Comparison of ENCODE assay signal across 12 mouse cellular contexts in genomic region chr17:30360654-30361053, GRCm38 (mm10).
DNase-seq lines count a peak whose midpoint lies in the region; ATAC-seq lines count a peak whose summit lies in the region.
"Had no signal": no experiment of that assay in that cellular context is flagged by ENCODE, and none has a peak within 500 bp of the region (broad histone marks: within the 10 kb centered on the region; RNA-seq: fewer than 3 reads in every experiment).

No protein-coding gene starts in this region.

- H3K4me3 ChIP-seq in hindbrain, embryonic 10.5 days: no peak overlapping the region
- H3K4me3 ChIP-seq in hindbrain, embryonic 16.5 days (ENCODE audit: low read length): no peak overlapping the region
- peak overlapping the region; percentile 20 for H3K4me3 ChIP-seq in megakaryocyte, embryonic 14.5 days (replicated peaks)
- H3K4me3 ChIP-seq in liver, embryonic 11.5 days (ENCODE audit: low read depth, low read length): no peak overlapping the region
- H3K4me3 ChIP-seq: erythroblast, embryonic 14.5 days had no signal

- H3K9ac ChIP-seq in hindbrain, embryonic 16.5 days (ENCODE audit: low read depth, low read length): no peak overlapping the region
- no peak overlapping the region for H3K9ac ChIP-seq in liver, embryonic 11.5 days (ENCODE audit: low read depth, low read length)

- H3K27ac ChIP-seq in hindbrain, embryonic 10.5 days: peak overlapping the region; percentile 0; the same call in 1 of the 2 replicates
- no peak overlapping the region for H3K27ac ChIP-seq in hindbrain, embryonic 16.5 days (ENCODE audit: low read depth, low read length)
- no peak overlapping the region for H3K27ac ChIP-seq in liver, embryonic 11.5 days (ENCODE audit: low read depth, low read length)

- DNase-seq in hindbrain, embryonic 10.5 days (ENCODE audit: low spot score): no peak
- peak; percentile 1 for DNase-seq in liver, embryonic 11.5 days (ENCODE audit: low spot score)
- no peak for DNase-seq in left cerebral cortex, adult 11 months (ENCODE audit: low spot score)
- no peak for DNase-seq in spleen, postnatal 36 days (ENCODE audit: low spot score in 2 of 2)
- DNase-seq: cerebellum, adult 11-12 months; heart, postnatal 36 days; kidney, postnatal 4 days; lung, postnatal 10 days had no signal

- no peaks in the 10 kb centered on the region for H3K36me3 ChIP-seq in hindbrain, embryonic 10.5 days
- H3K36me3 ChIP-seq in hindbrain, embryonic 16.5 days (ENCODE audit: control insufficient read depth, insufficient read depth, low read length): no peaks in the 10 kb centered on the region
- H3K36me3 ChIP-seq in megakaryocyte, embryonic 14.5 days (replicated peaks; ENCODE audit: low read length): no peaks in the 10 kb centered on the region
- no peaks in the 10 kb centered on the region for H3K36me3 ChIP-seq in liver, embryonic 11.5 days (ENCODE audit: control insufficient read depth, insufficient read depth, low read length)

- whole genome bisulfite sequencing in hindbrain, embryonic 10.5 days: 31% methylated on average over 1 of the region's 1 CpGs
- WGBS in hindbrain, embryonic 16.5 days: 25% methylated on average over 1 of the region's 1 CpGs
- 20% methylated on average over 1 of the region's 1 CpGs for WGBS in liver, embryonic 11.5 days

- H3K4me1 ChIP-seq in hindbrain, embryonic 10.5 days (replicated peaks): peaks cover 46% of the 10 kb centered on the region
- H3K4me1 ChIP-seq in hindbrain, embryonic 16.5 days (ENCODE audit: control insufficient read depth, insufficient read depth, low read depth, low read length): peaks cover 13% of the 10 kb centered on the region
- H3K4me1 ChIP-seq in megakaryocyte, embryonic 14.5 days: peaks cover 39% of the 10 kb centered on the region
- peaks cover 10% of the 10 kb centered on the region; the same call in 1 of the 2 replicates for H3K4me1 ChIP-seq in liver, embryonic 11.5 days (replicated peaks; ENCODE audit: control insufficient read depth, insufficient read depth, low read length)

- no peaks in the 10 kb centered on the region for H3K27me3 ChIP-seq in hindbrain, embryonic 10.5 days (ENCODE audit: insufficient read depth, poor library complexity, severe bottlenecking)
- no peaks in the 10 kb centered on the region for H3K27me3 ChIP-seq in hindbrain, embryonic 16.5 days (replicated peaks; ENCODE audit: control insufficient read depth, insufficient read depth, low read length)
- peaks cover 4% of the 10 kb centered on the region for H3K27me3 ChIP-seq in megakaryocyte, embryonic 14.5 days (replicated peaks)
- no peaks in the 10 kb centered on the region for H3K27me3 ChIP-seq in liver, embryonic 11.5 days (replicated peaks; ENCODE audit: control insufficient read depth, insufficient read depth, low read length)

- no peak overlapping the region for H3K4me2 ChIP-seq in hindbrain, embryonic 16.5 days (ENCODE audit: low read length)
- no peak overlapping the region for H3K4me2 ChIP-seq in liver, embryonic 11.5 days

- ATAC-seq in hindbrain, embryonic 16.5 days: no peak
- no peak for ATAC-seq in megakaryocyte, adult 5-6 weeks (ENCODE audit: poor library complexity, severe bottlenecking)
- no peak for ATAC-seq in liver, embryonic 11.5 days (replicated peaks; ENCODE audit: low FRiP score)

- no peaks in the 10 kb centered on the region for H3K9me3 ChIP-seq in hindbrain, embryonic 10.5 days
- no peaks in the 10 kb centered on the region for H3K9me3 ChIP-seq in hindbrain, embryonic 16.5 days (ENCODE audit: control insufficient read depth, low read length)
- no peaks in the 10 kb centered on the region for H3K9me3 ChIP-seq in megakaryocyte, embryonic 14.5 days
- H3K9me3 ChIP-seq in liver, embryonic 11.5 days (ENCODE audit: control insufficient read depth, low read length): no peaks in the 10 kb centered on the region
